Comparison of ENCODE assay signal across 8 mouse cellular contexts in the genomic region with DNA sequence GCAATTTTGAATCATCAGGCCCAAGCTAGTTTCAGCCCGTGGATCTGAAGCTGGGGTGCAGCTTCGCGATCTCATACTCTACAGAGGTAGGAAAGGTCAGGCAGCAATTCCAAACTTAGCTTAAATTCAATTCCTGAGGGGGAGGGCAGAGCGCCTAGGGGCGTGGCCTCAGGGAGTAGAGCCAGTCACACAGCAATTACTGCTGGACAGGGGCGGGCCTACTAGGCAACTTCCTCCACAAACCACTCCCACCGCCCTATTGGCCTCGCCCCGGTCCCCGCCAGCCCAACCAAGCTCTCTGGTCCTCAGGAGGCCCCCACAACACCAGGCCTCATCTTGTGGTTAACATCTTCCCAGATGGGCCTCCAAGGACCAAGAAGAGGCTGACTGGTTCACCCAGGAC. TPM values are rescaled to one million over a fixed set of nuclear protein-coding genes. Genes with fewer than 3 reads are reported as not detected.
DNase-seq lines count a peak whose midpoint lies in the region; ATAC-seq lines count a peak whose summit lies in the region.

No protein-coding gene starts in this region.

- peaks cover 58% of the 10 kb centered on the region for H3K4me1 ChIP-seq in embryonic facial prominence, embryonic 13.5 days
- peaks cover 89% of the 10 kb centered on the region for H3K4me1 ChIP-seq in liver, embryonic 15.5 days (replicated peaks)

- peak; percentile 49 for DNase-seq in thymus, postnatal 0 days (ENCODE audit: low spot score)
- no peak for DNase-seq in thymus, postnatal 10 days (ENCODE audit: low spot score in 2 of 2)
- peak; percentile 58 for DNase-seq in retina, postnatal 1 day
- DNase-seq in right cerebral cortex, adult 18-20 months, result no peak
- DNase-seq in right cerebral cortex, postnatal 14 days, result no peak

- peaks cover 18% of the 10 kb centered on the region for H3K36me3 ChIP-seq in embryonic facial prominence, embryonic 13.5 days
- peaks cover 44% of the 10 kb centered on the region for H3K36me3 ChIP-seq in liver, embryonic 15.5 days (replicated peaks)

- H3K9ac ChIP-seq in embryonic facial prominence, embryonic 13.5 days, result no peak overlapping the region
- peak overlapping the region; percentile 94 for H3K9ac ChIP-seq in liver, embryonic 15.5 days

- 24% methylated on average over 10 of the region's 10 CpGs for WGBS in embryonic facial prominence, embryonic 13.5 days
- WGBS in liver, embryonic 15.5 days (ENCODE audit: insufficient replicate concordance), result 5% methylated on average over 10 of the region's 10 CpGs

- no peak for ATAC-seq in embryonic facial prominence, embryonic 13.5 days (ENCODE audit: insufficient number of reproducible peaks, insufficient read depth, low FRiP score, low TSS enrichment, low read depth)
- ATAC-seq in hematopoietic stem cell, adult 5-6 weeks (replicated peaks in 1 of 2; ENCODE audit: insufficient read depth in 1 of 2, low FRiP score in 2 of 2, low TSS enrichment in 1 of 2, low read depth in 1 of 2, poor library complexity in 2 of 2, severe bottlenecking in 2 of 2), result peak; percentile 73 to 80
- ATAC-seq in liver, embryonic 15.5 days (ENCODE audit: insufficient read depth), result peak; percentile 70

- no peaks in the 10 kb centered on the region for H3K27me3 ChIP-seq in embryonic facial prominence, embryonic 13.5 days
- H3K27me3 ChIP-seq in liver, embryonic 15.5 days, result no peaks in the 10 kb centered on the region

- H3K27ac ChIP-seq in embryonic facial prominence, embryonic 13.5 days, result no peak overlapping the region; the same call in 1 of the 2 replicates
- H3K27ac ChIP-seq in liver, embryonic 15.5 days (replicated peaks), result peak overlapping the region; percentile 97

- H3K4me3 ChIP-seq in embryonic facial prominence, embryonic 13.5 days, result no peak overlapping the region
- H3K4me3 ChIP-seq in liver, embryonic 15.5 days (replicated peaks), result peak overlapping the region; percentile 93

- no peaks in the 10 kb centered on the region for H3K9me3 ChIP-seq in embryonic facial prominence, embryonic 13.5 days
- no peaks in the 10 kb centered on the region for H3K9me3 ChIP-seq in liver, embryonic 15.5 days (replicated peaks)

- peak overlapping the region; percentile 16 for H3K4me2 ChIP-seq in embryonic facial prominence, embryonic 13.5 days
- peak overlapping the region; percentile 99 for H3K4me2 ChIP-seq in liver, embryonic 15.5 days

RNA-seq across cellular contexts. Expression of gene Klf16, which starts 7.5 kb away (rescaled TPM):
- polyA plus RNA-seq in thymus, postnatal 0 days (2015; fragmentation: Nextera tagmentation; extraction: Ambion mirVana), result 7.7 and 9.5 TPM in 2 replicates
- polyA plus RNA-seq in embryonic facial prominence, embryonic 13.5 days (2015; fragmentation: Nextera tagmentation; extraction: Ambion mirVana), result 9.5 and 12.0 TPM in 2 replicates
- total RNA-seq in hematopoietic stem cell, adult 5-6 weeks (2017), result 5.3 and 9.9 TPM in 2 replicates
- 11.7 and 12.1 TPM in 2 replicates for polyA plus RNA-seq in liver, embryonic 15.5 days (2015; fragmentation: Nextera tagmentation; extraction: Ambion mirVana)

RNA-seq across cellular contexts. Expression of gene Rexo1, which starts 8.3 kb away (rescaled TPM):
- polyA plus RNA-seq in thymus, postnatal 0 days (2015; fragmentation: Nextera tagmentation; extraction: Ambion mirVana), result 24.1 and 25.5 TPM in 2 replicates
- polyA plus RNA-seq in embryonic facial prominence, embryonic 13.5 days (2015; fragmentation: Nextera tagmentation; extraction: Ambion mirVana), result 25.9 and 31.3 TPM in 2 replicates
- 13.9 and 19.2 TPM in 2 replicates for total RNA-seq in hematopoietic stem cell, adult 5-6 weeks (2017)
- 12.8 and 15.6 TPM in 2 replicates for polyA plus RNA-seq in liver, embryonic 15.5 days (2015; fragmentation: Nextera tagmentation; extraction: Ambion mirVana)

RNA-seq across cellular contexts. Expression of gene Abhd17a, which starts 20.5 kb away (rescaled TPM):
- polyA plus RNA-seq in thymus, postnatal 0 days (2015; fragmentation: Nextera tagmentation; extraction: Ambion mirVana), result 103 and 118 TPM in 2 replicates
- polyA plus RNA-seq in embryonic facial prominence, embryonic 13.5 days (2015; fragmentation: Nextera tagmentation; extraction: Ambion mirVana), result 84.6 and 85.3 TPM in 2 replicates
- total RNA-seq in hematopoietic stem cell, adult 5-6 weeks (2017), result 16.3 and 20.9 TPM in 2 replicates
- 50.8 and 62.8 TPM in 2 replicates for polyA plus RNA-seq in liver, embryonic 15.5 days (2015; fragmentation: Nextera tagmentation; extraction: Ambion mirVana)

RNA-seq across cellular contexts. Expression of gene Atp8b3, which starts 30.7 kb away (rescaled TPM):
- polyA plus RNA-seq in thymus, postnatal 0 days (2015; fragmentation: Nextera tagmentation; extraction: Ambion mirVana), result not detected in 2 replicates
- 0.04 and 0.28 TPM in 2 replicates for polyA plus RNA-seq in embryonic facial prominence, embryonic 13.5 days (2015; fragmentation: Nextera tagmentation; extraction: Ambion mirVana)
- total RNA-seq in hematopoietic stem cell, adult 5-6 weeks (2017), result not detected in 2 replicates
- 0.02 TPM in 1 of 2 replicates, not detected in the other for polyA plus RNA-seq in liver, embryonic 15.5 days (2015; fragmentation: Nextera tagmentation; extraction: Ambion mirVana)

RNA-seq across cellular contexts. Expression of gene Scamp4, which starts 33.0 kb away (rescaled TPM):
- 50.4 and 52.9 TPM in 2 replicates for polyA plus RNA-seq in thymus, postnatal 0 days (2015; fragmentation: Nextera tagmentation; extraction: Ambion mirVana)
- 79.6 and 95.1 TPM in 2 replicates for polyA plus RNA-seq in embryonic facial prominence, embryonic 13.5 days (2015; fragmentation: Nextera tagmentation; extraction: Ambion mirVana)
- total RNA-seq in hematopoietic stem cell, adult 5-6 weeks (2017), result 7.4 and 9.6 TPM in 2 replicates
- polyA plus RNA-seq in liver, embryonic 15.5 days (2015; fragmentation: Nextera tagmentation; extraction: Ambion mirVana), result 41.9 and 45.3 TPM in 2 replicates

Comparison
In these comparisons a context has a peak if more than half of its experiments do, and no peak if none do; other contexts are left out.
1. DNase-seq: peak in thymus, postnatal 0 days (single experiment) and retina, postnatal 1 day (single experiment); none in thymus, postnatal 10 days (0 of 2), right cerebral cortex, adult 18-20 months (single experiment) and right cerebral cortex, postnatal 14 days (single experiment).